Mouse (Mus musculus) testis, postnatal 14 days (tissue): ENCODE measurements around the gene Slc39a1.
"Not testable (repeated sequence)": the region's sequence is repeated elsewhere in the genome, so short reads cannot be mapped to it uniquely, and the experiment has no call there.

Experiments used
- DNase-seq: peaks from one replicate; pipeline ENCODE4 v3.0.0; 2021; ENCODE audit warnings: low spot score

The Slc39a1 gene

DNA sequence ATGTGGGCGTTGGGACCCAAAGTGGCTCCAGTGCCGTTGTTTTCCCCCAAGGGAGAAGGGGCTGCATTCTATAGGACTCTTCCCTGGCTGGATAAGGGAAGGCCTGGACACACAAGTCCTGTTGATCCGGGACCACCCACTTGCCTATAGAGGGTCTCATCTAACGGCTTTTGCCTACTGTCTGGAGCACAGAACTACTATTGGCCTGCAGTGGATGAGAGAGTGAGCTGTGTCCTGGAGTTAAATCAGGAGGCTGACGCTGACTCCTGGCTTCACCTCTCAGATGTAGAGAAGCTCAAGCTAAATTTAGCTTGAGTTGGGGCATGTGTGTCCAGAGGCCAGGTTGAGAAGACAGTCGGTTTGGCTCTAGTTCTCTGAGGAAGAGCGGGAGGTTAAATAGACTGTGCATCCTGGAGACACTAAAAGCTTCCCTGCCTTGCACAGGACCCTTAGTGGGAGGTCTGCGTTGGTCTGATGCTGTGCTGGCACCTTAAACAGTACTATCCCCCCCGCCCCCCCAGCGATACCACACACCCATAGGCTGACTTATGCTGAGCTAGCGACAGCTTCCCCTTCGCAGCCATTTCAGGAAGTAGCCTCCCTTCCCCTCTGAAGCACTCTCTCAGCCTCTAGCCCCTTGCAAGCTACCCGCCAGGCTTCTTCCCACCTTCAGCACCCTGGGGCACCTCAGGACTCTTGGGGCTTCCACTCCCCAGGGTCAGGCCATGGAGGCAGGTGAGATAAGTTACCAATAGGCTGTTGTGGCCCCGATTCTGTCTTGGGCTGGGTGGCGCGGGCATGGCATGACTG, 18.2 kb downstream of the Slc39a1 start:
- no peak for DNase-seq

DNA sequence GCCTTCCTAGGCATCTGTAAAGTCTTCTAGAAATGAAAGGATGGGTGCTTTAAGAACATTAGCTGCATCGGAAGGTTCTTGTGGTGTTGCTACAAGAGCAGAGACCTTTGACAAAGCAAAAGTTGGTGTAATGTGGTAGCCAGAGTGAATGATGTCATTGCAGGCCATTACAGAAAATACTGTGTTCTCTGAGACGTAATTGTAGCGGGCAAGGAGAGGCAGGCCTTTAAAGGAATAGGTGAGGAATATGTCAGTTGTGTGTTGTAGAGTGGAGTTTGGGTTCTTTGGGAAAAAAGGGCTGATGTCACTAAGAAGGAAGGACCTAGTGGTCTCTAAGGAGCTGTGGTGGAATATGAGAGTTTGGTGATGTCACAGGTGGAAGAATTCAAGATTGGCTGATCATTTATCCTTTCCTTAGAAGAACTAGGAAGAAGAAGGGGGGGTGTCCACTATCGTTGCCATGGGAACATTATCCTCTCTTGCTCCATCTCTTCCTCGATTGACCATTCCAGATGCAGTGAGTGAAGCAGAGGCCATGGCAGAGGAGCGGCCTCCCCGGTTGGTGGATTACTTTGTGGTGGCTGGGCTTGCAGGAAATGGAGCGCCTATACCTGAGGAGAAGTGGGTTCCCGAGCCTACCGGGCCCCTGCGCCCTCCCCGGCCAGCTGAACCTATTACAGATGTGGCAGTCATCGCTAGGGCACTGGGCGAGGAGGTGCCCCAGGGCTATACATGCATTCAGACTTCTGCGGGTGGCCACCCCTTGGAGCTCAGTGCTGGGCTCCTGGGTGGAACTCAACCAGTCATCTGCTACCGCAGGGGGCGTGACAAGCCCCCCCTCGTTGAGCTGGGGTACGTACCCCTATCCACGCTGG, 19.2 kb downstream of the Slc39a1 start:
- DNase-seq, result no peak

DNA sequence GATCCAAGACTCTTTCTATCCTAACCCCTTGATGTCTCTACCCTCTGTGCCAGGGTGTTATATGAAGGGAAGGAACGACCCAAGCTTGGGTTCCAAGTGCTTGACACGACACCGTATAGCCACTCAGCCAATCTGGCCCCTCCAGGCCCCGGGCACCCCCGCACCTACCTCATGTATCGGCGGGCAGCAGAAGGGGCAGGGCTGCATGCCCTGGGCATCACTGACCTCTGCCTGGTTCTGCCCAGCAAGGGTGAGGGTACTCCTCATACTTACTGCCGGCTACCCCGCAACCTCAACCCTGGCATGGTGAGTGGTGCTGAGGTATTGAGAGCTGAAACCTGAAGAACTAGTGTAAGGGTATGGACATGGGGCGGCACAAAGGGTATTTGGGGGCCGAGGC, 20.2 kb downstream of the Slc39a1 start:
- DNase-seq, result no peak

DNA sequence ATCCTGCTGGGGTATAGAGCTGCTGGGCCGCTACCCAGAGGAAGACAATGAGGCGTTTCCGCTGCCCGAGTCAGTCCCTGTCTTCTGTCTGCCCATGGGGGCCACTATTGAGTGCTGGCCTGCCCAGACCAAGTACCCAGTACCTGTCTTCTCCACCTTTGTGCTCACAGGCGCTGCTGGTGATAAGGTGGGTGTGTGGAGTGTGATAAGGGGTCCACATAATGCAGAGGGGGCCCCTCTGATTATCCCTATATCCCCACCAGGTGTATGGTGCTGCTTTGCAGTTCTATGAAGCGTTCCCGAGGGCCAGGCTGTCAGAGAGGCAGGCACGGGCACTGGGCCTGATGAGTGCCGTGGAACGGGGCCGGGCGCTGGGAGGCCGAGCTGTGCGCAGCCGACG, 21.0 kb downstream of the Slc39a1 start:
- no peak for DNase-seq

DNA sequence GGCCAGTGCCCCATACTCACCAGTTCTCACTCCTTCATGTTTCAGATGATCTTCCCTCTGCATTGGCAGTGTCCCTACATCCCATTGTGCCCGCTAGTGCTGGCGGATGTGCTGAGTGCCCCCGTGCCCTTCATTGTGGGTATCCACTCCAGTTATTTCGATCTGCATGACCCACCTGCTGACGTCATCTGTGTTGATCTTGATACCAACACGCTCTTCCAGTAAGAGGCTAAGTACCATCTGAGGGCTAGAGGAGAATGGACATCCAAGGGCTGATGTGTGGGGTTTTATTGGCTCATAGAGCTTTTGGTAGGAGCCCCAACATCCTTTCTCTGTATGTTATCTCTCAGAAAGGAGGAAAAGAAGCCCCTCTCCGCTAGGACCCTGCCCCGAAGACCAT, 22.8 kb downstream of the Slc39a1 start:
- no peak for DNase-seq

DNA sequence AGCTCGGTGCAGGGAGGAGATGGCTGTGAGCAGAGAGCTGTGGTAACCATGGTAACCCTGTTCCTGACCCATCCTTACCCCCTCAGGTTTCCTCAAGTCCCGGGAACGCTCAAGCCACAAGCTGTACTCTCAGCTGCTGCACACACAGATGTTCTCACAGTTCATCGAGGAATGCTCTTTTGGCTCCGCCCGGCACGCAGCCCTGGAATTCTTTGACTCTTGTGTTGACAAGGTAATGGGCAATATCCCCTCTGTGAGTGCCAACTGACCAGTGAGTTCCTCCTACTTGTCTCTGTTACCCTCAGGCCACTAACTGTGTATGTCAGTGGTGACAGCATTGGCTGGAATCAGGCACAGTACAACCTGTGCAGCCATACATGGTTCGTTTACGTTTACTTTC, 24.2 kb downstream of the Slc39a1 start:
- no peak for DNase-seq

DNA sequence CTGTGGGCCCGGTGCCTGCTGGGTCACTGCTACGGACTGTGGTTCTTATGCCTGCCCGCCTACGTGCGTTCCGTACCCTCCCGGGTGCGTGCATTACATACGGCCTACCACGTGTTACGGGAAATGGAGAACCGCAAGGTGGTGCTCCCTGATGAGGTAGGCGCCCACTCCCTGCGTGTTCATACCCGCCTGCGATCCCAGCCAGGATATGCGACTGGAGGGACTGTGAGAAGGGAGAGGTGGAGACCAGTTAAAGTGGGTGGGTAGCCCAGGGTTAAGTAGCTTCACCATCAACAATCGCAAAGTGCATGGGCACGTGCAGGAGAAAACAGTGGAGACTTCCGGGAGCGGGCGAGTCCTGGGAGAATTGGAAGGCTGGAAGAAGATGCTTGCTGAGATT, 25.9 kb downstream of the Slc39a1 start:
- no peak for DNase-seq

DNA sequence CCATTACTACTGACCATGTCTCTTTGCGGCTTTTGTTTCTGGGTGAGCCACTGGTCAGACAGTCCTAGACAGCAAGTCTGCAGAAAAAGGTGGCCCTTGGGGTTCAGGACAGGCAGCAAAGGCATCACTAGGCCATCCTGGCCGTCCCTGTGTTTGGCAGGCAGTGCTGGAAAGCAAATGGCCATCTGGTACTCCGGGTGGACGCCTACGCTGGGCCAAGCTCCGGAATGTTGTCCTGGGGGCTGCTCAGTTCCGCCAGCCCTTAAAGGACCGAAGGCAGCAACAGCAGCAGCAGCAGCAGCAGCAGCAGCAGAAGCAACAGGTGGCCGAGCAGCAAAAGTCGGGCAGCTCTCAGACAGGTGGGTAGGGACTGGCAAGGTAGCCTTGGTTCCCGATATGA, 27.3 kb downstream of the Slc39a1 start:
- DNase-seq, result no peak

DNA sequence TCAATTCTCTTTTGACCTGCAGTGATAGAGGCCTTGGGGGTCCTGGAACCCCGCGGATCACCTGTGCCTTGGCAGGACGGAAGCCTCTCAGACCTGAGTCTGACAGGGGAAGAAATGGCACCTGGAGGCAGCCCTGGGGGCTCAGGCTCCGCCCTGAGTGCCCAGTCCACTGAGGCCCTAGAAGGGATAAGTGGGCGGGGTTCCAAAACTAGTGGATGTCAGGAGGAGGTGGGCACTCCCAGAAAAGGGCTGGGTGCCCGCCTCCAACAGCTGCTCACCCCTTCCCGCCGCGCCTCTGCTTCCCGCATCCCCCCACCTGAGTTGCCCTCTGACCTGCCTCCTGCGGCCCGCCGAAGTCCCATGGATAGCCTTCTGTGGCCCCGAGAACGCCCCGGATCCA, 28.9 kb downstream of the Slc39a1 start:
- no peak for DNase-seq

DNA sequence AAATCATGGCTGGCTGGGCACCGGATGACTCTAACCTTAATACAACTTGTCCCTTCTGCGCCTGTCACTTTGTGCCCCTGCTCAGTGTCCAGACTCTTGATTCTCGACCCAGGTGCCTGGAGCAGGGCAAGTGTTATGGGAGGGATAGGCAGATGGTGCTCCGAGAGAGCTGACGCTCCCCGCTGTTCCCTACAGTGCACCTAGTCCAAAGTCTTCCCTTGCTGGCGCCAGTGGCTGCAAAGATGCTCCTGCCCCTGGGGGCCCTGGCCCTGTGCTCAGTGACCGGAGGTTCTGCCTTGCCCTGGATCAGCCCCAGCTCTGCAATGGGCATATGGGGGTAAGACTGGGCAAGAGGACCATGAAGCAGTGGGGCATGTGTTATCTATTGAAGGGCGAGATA, 29.8 kb downstream of the Slc39a1 start:
- DNase-seq, result no peak

DNA sequence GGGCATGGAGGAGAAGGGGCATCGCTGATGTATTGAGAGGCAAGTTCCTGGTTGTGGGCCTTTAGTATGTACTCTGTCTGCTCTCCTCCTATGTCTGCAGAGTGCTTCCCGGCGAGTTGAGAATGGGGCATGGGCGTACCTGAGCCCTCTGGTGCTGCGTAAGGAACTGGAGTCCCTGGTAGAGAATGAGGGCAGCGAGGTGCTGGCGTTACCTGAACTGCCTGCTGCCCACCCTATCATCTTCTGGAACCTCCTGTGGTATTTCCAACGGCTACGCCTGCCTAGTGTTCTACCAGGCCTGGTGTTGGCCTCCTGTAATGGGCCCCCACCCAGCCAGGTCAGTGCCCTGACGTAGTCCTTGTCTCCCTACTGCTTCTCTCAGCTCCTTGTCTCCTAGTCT, 30.2 kb downstream of the Slc39a1 start:
- no peak for DNase-seq

DNA sequence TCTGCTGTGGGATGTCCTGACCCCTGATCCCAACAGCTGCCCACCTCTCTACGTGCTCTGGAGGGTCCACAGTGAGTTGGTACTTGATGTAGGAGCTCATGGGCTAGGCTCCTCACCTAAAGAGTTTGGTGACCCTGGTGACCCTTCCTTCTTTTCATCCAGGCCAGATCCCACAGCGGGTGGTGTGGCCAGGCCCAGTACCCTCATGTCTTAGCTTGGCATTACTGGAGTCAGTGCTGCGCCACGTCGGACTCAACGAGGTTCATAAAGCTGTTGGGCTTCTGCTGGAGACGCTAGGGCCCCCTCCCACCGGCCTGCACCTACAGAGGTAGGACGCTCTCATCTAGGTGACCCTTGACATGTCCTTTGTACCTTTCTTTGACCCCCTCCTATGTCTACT, 31.2 kb downstream of the Slc39a1 start:
- no peak for DNase-seq

DNA sequence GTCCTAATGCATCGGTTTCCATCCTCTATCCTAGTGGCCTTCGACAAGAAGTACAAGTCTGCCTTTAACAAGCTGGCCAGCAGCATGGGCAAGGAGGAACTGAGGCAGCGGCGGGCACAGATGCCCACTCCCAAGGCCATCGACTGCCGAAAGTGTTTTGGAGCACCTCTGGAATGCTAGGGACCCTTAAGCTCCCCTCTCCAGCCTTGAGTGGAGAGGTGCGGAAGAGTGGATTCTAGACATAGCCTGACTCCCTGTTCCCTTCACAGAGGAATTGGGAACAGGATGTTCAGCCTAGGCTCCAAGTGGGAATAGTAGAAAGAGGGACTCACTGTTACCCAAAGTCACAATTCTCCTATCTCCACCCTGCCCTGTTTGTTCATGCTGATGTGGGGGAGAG, 31.8 kb downstream of the Slc39a1 start:
- DNase-seq, result no peak

DNA sequence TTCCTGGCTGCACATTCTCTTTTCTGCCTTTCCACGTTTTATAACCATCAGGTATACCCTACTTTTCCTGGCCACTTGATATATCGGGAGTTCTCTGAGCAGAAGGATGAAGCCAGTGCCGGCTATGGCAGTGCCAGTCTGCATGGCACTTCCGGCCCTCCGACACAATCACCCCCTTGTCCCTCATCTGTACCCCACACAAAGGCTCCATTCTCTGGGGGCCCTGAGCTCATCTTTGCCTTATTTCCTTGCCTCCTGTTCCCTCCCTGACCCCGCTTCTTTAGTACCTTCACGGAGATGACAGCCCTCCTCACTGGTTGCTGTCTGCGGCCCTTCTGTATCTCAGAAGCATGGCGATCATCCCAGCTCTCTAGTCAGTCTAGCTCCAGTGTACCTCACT, 32.7 kb downstream of the Slc39a1 start:
- no peak for DNase-seq

DNA sequence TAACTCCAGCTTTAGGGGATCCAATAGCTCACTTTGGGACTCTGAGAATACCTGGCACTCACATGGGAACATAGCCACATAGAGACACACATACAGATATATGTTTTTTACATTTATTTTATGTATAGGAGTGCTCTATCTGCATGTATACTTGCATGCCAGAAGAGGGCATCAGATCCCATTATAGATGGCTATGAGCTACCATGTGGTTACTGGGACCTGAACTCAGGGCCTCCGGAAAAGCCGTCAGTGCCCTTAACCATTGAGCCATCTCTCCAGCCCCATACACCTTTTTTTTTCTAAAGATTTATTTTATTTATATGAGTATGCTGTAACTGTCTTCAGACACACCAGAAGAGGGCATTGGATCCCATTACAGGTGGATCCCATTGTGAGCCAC, 36.2 kb downstream of the Slc39a1 start:
- no peak for DNase-seq

DNA sequence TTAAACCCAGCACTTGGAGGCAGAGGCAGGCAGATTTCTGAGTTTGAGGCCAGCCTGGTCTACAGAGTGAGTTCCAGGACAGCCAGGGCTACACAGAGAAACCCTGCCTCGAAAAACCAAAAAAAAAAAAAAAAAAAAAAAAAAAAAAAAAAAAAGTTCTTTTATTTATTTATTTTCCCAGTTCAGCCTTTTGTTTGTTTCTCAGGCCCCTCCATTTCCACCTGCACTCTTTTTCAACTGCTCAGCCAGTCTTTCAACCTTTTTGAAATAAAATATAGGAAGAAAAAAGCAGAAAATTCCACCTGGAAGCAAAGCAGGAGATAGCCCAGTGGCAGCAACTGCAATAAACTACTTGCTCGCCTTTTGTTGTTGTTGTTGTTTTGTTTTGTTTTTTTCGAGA, 41.4 kb downstream of the Slc39a1 start:
- not testable (repeated sequence) for DNase-seq

DNA sequence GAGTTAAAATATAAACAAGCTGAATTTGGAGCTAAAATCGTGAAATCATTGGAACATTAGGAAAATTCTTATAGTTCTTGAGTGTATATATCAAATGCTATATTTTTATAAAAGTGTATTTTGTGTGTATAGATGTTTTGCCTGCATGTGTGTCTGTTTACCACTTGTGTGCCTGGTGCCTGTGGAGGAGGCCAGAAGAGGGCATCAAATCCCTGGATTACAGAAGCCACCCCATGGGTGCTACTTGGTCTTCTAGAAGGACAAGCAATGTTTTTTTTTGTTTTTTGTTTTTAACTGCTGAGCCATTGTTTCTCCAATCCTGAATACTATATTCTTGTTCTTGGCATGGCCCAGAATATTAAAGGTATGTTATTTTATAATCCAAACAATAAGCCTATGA, 42.6 kb downstream of the Slc39a1 start:
- DNase-seq, result no peak

DNA sequence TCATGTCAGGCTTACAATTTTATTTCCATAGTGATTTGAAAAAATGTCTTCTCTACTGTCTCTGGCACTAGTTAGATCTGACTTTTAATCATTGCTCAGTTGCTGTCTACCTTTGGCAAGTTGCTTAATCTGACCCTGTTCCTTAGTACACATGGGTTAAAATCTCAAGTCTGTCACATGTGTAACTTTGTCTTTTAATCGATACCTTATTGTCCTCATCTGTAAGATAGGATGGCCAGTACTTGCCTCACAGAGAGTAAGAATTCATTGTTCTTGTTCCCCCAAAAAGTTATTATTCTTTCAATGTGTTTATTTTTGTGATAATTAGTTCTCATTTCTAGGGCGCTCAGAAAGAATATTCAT, 44.0 kb downstream of the Slc39a1 start:
- DNase-seq, result no peak

DNA sequence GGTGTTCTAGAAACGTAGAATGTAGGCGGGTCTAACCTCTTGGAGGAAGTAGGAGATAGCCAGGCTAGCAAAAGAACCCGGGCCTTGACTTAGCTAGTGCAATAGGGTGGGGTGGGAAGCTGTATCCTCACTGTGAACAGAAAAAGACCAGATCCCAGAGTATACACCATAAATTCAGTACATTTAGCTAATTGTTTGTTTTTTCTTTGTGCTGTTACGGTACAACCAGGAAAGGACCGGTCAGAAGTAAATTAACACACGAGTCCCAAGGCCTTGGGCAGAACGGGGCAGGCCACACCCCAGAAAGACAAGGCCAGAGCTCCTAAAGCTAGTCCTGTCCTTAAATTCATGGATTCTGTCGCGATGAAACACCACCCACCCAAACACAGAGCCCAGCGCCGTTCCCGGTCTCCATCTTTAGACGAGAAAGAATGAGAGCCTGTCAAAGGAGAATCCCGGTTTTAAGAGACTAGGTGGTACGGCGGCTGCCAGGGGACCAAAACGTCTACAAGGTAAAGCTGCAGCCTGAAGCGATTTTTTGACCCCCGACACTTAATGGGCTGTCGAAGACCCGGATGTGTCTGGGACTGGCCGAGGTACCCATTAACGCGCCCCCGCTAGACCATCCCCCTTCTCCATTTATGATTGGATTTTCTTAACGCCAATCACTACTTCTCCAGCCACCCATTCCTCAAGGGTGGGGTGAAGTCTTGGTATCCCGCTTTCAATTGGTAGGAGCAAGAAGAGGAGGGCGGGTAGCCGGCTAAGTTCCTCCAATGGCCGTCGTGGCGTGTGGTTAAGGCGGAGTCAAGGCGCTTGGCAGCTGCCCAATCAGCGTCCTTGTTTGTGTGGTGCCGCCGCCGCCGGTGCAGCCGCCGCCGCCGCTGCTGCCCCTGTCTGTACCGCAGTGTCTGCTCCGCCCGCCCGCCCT, 44.6 kb downstream of the Slc39a1 start, which contains the start of gene Gatad2b:
Gene Gatad2b, plus strand, starts transcription at position 834 of the 931 bp plus-strand sequence.
- peak; percentile 100 for DNase-seq

DNA sequence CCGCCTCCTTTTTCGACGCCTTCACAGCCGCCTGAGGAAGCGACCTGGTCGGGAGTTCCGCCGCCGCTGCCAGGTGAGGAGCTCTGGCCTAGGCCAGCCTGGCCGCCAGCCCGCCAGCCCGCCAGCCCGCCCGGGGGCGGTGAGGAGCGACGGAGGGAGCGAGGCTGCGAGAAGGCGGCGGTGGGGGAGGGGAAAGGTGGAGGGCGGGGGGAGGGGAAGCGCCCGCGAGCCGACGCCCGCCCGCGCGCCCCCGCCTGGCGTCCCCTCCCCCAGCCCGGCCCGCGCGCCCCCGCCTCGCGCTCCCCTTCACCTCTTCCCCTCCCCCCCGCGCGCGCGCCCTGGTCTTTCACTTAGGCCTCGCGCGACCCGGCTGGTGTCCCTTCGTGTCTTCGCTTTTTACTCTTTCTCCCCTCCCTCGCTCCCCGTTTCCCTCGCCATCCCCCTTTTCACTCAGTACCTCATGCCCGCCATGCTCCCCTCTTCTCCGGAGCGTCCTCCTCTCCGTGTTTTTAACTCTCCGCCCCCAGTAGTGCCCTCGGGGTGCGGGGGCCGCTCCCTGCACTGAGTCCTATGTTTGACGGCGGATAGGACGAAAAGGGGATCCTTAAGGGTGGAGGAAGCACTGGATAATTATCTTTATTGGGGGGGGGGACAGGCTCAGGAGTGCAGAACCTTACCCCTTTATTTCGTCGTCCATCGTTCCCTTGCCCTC, 45.5 kb downstream of the Slc39a1 start:
- peak; percentile 81 for DNase-seq

DNA sequence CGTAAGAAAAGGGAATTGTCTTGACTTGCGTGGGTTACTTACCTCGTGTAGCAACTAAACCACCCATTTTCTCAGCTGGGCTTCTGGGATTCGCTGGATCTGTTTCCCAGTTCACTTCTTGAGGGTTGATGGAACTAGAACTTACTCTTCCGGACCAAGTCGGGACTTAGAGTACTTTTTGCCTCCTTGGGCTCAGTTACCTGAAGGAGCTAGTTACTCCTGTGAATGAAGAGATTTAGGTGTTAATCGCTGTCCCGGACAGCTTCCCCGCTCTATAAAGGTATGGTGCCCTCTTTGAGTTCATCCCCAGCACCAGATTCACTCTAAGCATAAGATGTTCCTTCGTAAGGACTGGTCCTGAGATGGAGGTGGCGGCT, 46.1 kb downstream of the Slc39a1 start:
- no peak for DNase-seq

DNA sequence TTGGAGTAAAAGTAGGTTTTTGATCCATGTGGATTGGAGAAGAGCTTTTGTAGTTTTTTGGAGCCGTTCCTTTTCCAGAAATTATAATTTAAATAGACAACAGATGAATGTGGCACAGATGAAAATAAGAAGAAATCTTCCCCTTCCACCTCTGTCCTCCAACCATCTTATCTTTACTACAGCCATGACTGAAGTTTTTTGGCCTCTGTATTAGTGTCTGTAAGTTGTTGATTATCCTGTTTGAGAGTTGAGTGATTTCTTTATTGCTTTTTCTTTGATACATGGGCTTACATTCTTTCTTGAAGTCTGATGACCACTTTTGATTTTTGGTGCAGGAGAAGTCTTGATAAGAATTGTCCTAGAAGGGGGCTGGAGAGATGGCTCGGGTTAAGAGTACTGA, 46.7 kb downstream of the Slc39a1 start:
- no peak for DNase-seq
